Mouse (Mus musculus) neural tube, embryonic 11.5 days (tissue): ENCODE results near the gene Akap7. TPM values are rescaled to one million over a fixed set of nuclear protein-coding genes. Genes with fewer than 3 reads are reported as not detected.
"Not testable (repeated sequence)": the region's sequence is repeated elsewhere in the genome, so short reads cannot be mapped to it uniquely, and the experiment has no call there.

Source experiments
- ATAC-seq: fragments of 200-750 bp; cut with Nextera tagmentation; 2 replicates; pipeline ENCODE4 v1.8.0; 2017; ENCODE audit warnings: moderate number of reproducible peaks, mild to moderate bottlenecking, moderate TSS enrichment, moderate library complexity; ENCODE audit not compliant: insufficient read depth, low FRiP score, low TSS enrichment
- DNase-seq: peaks from one replicate; pipeline ENCODE4 v3.0.0-alpha.2; 2015; ENCODE audit warnings: low spot score
- H3K27ac ChIP-seq: fragments of 300-500 bp; sonication (generic); 2 replicates; pipeline ENCODE4 v1.5.1; 2014; ENCODE audit warnings: low read depth, mild to moderate bottlenecking, low read length
- H3K27me3 ChIP-seq: fragments of 300-500 bp; sonication (generic); 2 replicates; pipeline ENCODE4 v1.6.1; 2014; ENCODE audit warnings: mild to moderate bottlenecking, low read length, mixed read lengths; ENCODE audit not compliant: control insufficient read depth, insufficient read depth
- H3K36me3 ChIP-seq: fragments of 300-500 bp; sonication (generic); 2 replicates; pipeline ENCODE4 v1.6.1; 2014; ENCODE audit warnings: mild to moderate bottlenecking, low read length, moderate library complexity, mixed read lengths; ENCODE audit not compliant: control insufficient read depth, insufficient read depth
- H3K4me1 ChIP-seq: fragments of 300-500 bp; sonication (generic); 2 replicates; pipeline ENCODE4 v1.6.1; 2014; ENCODE audit warnings: low read length, mixed read lengths; ENCODE audit not compliant: control insufficient read depth, insufficient read depth
- H3K4me2 ChIP-seq: fragments of 300-500 bp; sonication (generic); 2 replicates; pipeline ENCODE4 v1.6.1; 2014; ENCODE audit warnings: low read depth, mild to moderate bottlenecking, moderate library complexity
- H3K4me3 ChIP-seq: fragments of 300-500 bp; sonication (generic); 2 replicates; pipeline ENCODE4 v1.5.1; 2014; ENCODE audit warnings: low read depth, low read length
- H3K9ac ChIP-seq: fragments of 300-500 bp; sonication (generic); 2 replicates; pipeline ENCODE4 v1.6.1; 2014; ENCODE audit warnings: mild to moderate bottlenecking, low read length
- H3K9me3 ChIP-seq: fragments of 300-500 bp; sonication (generic); 2 replicates; pipeline ENCODE4 v1.6.1; 2016; ENCODE audit warnings: low read length; ENCODE audit not compliant: control insufficient read depth
- whole genome bisulfite sequencing: fragments of 180-500 bp; shearing (Covaris S2); extraction: QIAGEN DNeasy Blood & Tissue Kit; methylation state at CpG from one replicate; pipeline ENCODE4 v1.1.7; 2014; 5-methylcytosine and 5-hydroxymethylcytosine counted together
- polyA plus RNA-seq: library from polyadenylated mRNA; unstranded; fragments of >200 nt; fragmentation: Nextera tagmentation; extraction: Ambion mirVana; gene quantifications from 2 replicates; pipeline ENCODE4 v1.2.1, GENCODE M21; 2014

Akap7 gene
- polyA plus RNA-seq, 1 experiment from 2014 or later, result 24.0 TPM

GRCm38 (mm10) chr10:25183271-25183670 is 124.4 kb downstream of the Akap7 start:
- WGBS, result 93% methylated on average over 6 of the region's 6 CpGs
- H3K4me2 ChIP-seq, result no peak overlapping the region
- no peak for ATAC-seq
- H3K4me3 ChIP-seq, result no peak overlapping the region
- no peak overlapping the region for H3K9ac ChIP-seq
- no peak for DNase-seq
- H3K36me3 ChIP-seq, result no peaks in the 10 kb centered on the region
- H3K27me3 ChIP-seq, result no peaks in the 10 kb centered on the region
- H3K4me1 ChIP-seq, result no peaks in the 10 kb centered on the region
- no peaks in the 10 kb centered on the region for H3K9me3 ChIP-seq
- H3K27ac ChIP-seq, result no peak overlapping the region

- no peak overlapping the region for H3K4me3 ChIP-seq
- no peak overlapping the region for H3K27ac ChIP-seq
- 85% methylated on average over 4 of the region's 4 CpGs for WGBS
- DNase-seq (no peak), ATAC-seq (no peak)
- H3K27me3 ChIP-seq, result no peaks in the 10 kb centered on the region
- H3K4me1 ChIP-seq, result no peaks in the 10 kb centered on the region
- H3K36me3 ChIP-seq, result no peaks in the 10 kb centered on the region
- no peak overlapping the region for H3K9ac ChIP-seq
- no peaks in the 10 kb centered on the region for H3K9me3 ChIP-seq
- no peak overlapping the region for H3K4me2 ChIP-seq
Observed at GRCm38 (mm10) chr10:25179030-25179429, 128.6 kb downstream of the Akap7 start.

GRCm38 (mm10) chr10:25177270-25177669 is 130.4 kb downstream of the Akap7 start:
- no peaks in the 10 kb centered on the region for H3K4me1 ChIP-seq
- no peaks in the 10 kb centered on the region for H3K9me3 ChIP-seq
- H3K27me3 ChIP-seq, result no peaks in the 10 kb centered on the region
- DNase-seq (no peak), ATAC-seq (no peak)
- H3K27ac ChIP-seq, result no peak overlapping the region
- WGBS, result 88% methylated on average over 5 of the region's 5 CpGs
- H3K36me3 ChIP-seq, result no peaks in the 10 kb centered on the region
- H3K4me3 ChIP-seq, result no peak overlapping the region
- H3K9ac ChIP-seq, result no peak overlapping the region
- no peak overlapping the region for H3K4me2 ChIP-seq

- no peaks in the 10 kb centered on the region for H3K27me3 ChIP-seq
- H3K36me3 ChIP-seq, result no peaks in the 10 kb centered on the region
- H3K9ac ChIP-seq, result no peak overlapping the region
- no peak overlapping the region for H3K27ac ChIP-seq
- DNase-seq, result no peak
- WGBS, result 80% methylated on average over 2 of the region's 2 CpGs
- no peak for ATAC-seq
- no peaks in the 10 kb centered on the region for H3K4me1 ChIP-seq
- H3K4me2 ChIP-seq, result no peak overlapping the region
- H3K4me3 ChIP-seq, result no peak overlapping the region
- H3K9me3 ChIP-seq, result no peaks in the 10 kb centered on the region
Observed at GRCm38 (mm10) chr10:25174872-25175271, 132.8 kb downstream of the Akap7 start.

- WGBS, result 76% methylated on average over 6 of the region's 6 CpGs
Observed at GRCm38 (mm10) chr10:25167365-25168194, 140.1 kb downstream of the Akap7 start.

GRCm38 (mm10) chr10:25163510-25163909 is 144.2 kb downstream of the Akap7 start:
- DNase-seq, H3K36me3 ChIP-seq, H3K4me1 ChIP-seq, H3K4me3 ChIP-seq, H3K27me3 ChIP-seq, H3K9ac ChIP-seq, H3K27ac ChIP-seq, H3K9me3 ChIP-seq, ATAC-seq, H3K4me2 ChIP-seq: not testable (repeated sequence)
- WGBS, result 51% methylated on average over 3 of the region's 3 CpGs

More at GRCm38 (mm10) chr10:25167365-25168194, 140.1 kb downstream of the Akap7 start:
- ATAC-seq (no peak), DNase-seq (no peak)
- H3K36me3 ChIP-seq, result no peaks in the 10 kb centered on the region
- H3K4me1 ChIP-seq, result no peaks in the 10 kb centered on the region
- H3K27me3 ChIP-seq, result no peaks in the 10 kb centered on the region
- no peaks in the 10 kb centered on the region for H3K9me3 ChIP-seq
- H3K4me3 ChIP-seq, result no peak overlapping the region
- no peak overlapping the region for H3K4me2 ChIP-seq
- no peak overlapping the region for H3K9ac ChIP-seq
- H3K27ac ChIP-seq, result no peak overlapping the region

- DNase-seq, result no peak
- Histone ChIP-seq H3K4me1 (no peaks in the 10 kb centered on the region), H3K27me3 (no peaks in the 10 kb centered on the region), H3K36me3 (no peaks in the 10 kb centered on the region), H3K4me3 (no peak overlapping the region), H3K27ac (no peak overlapping the region), H3K9me3 (no peaks in the 10 kb centered on the region), H3K4me2 (no peak overlapping the region), H3K9ac (no peak overlapping the region)
- WGBS, result 88% methylated on average over 2 of the region's 2 CpGs
- no peak for ATAC-seq
Observed at GRCm38 (mm10) chr10:25161701-25162100, 146.0 kb downstream of the Akap7 start.

GRCm38 (mm10) chr10:25158651-25159050 is 149.0 kb downstream of the Akap7 start:
- H3K9ac ChIP-seq, result no peak overlapping the region
- DNase-seq, result no peak
- no peak overlapping the region for H3K27ac ChIP-seq
- H3K4me3 ChIP-seq, result no peak overlapping the region
- ATAC-seq, result no peak
- H3K4me1 ChIP-seq, result no peaks in the 10 kb centered on the region
- H3K36me3 ChIP-seq, result no peaks in the 10 kb centered on the region
- H3K27me3 ChIP-seq, result no peaks in the 10 kb centered on the region
- H3K9me3 ChIP-seq, result no peaks in the 10 kb centered on the region
- WGBS, result 86% methylated on average over 5 of the region's 5 CpGs
- H3K4me2 ChIP-seq, result no peak overlapping the region

- ATAC-seq, result no peak
Observed at GRCm38 (mm10) chr10:25157339-25157738, 150.3 kb downstream of the Akap7 start.

More at GRCm38 (mm10) chr10:25157339-25157738, 150.3 kb downstream of the Akap7 start:
- Histone ChIP-seq H3K4me2 (no peak overlapping the region), H3K27ac (no peak overlapping the region), H3K36me3 (no peaks in the 10 kb centered on the region), H3K27me3 (no peaks in the 10 kb centered on the region), H3K4me3 (no peak overlapping the region), H3K9ac (no peak overlapping the region), H3K4me1 (no peaks in the 10 kb centered on the region), H3K9me3 (no peaks in the 10 kb centered on the region)
- DNase-seq, result no peak
